Mouse (Mus musculus): ENCODE data around the gene Hist1h4h. TPM values are rescaled to one million over a fixed set of nuclear protein-coding genes. Genes with fewer than 3 reads are reported as not detected.

Hist1h4h gene
- total RNA-seq, 2 experiments from 2014 or later = 131 to 139 TPM

- intact Hi-C loops (cut with DNase I) = no loop called here
- DNase-seq = peak; percentile 40
- no peak overlapping the region for H3K4me3 ChIP-seq
Measured at GRCm38 (mm10) chr13:23500424-23501200, 30.2 kb upstream of the Hist1h4h start.

GRCm38 (mm10) chr13:23501511-23501910 lies 29.3 kb upstream of the Hist1h4h start:
- intact Hi-C loops (cut with DNase I) = no loop called here
- DNase-seq = no peak
- no peak for TF ChIP-seq CTCF (IDR thresholded peaks at IDR 0.05)
- Histone ChIP-seq H3K4me3 (no peak overlapping the region), H3K27ac (no peak overlapping the region)

More at GRCm38 (mm10) chr13:23500424-23501200, 30.2 kb upstream of the Hist1h4h start:
- H3K27ac ChIP-seq = no peak overlapping the region
- TF ChIP-seq CTCF (IDR thresholded peaks at IDR 0.05) = no peak

GRCm38 (mm10) chr13:23502031-23502567 lies 28.8 kb upstream of the Hist1h4h start:
- intact Hi-C loops (cut with DNase I) = no loop called here
- DNase-seq = no peak
- TF ChIP-seq CTCF (IDR thresholded peaks at IDR 0.05) = no peak
- H3K27ac ChIP-seq = no peak overlapping the region
- no peak overlapping the region for H3K4me3 ChIP-seq

- TF ChIP-seq CTCF (IDR thresholded peaks at IDR 0.05) = no peak
- intact Hi-C loops (cut with DNase I) = no loop called here
- DNase-seq = no peak
- Histone ChIP-seq H3K4me3 (no peak overlapping the region), H3K27ac (no peak overlapping the region)
Measured at GRCm38 (mm10) chr13:23502916-23503315, 27.9 kb upstream of the Hist1h4h start.

GRCm38 (mm10) chr13:23503797-23504196 lies 27.1 kb upstream of the Hist1h4h start:
- no peak for TF ChIP-seq CTCF (IDR thresholded peaks at IDR 0.05)
- no peak overlapping the region for H3K4me3 ChIP-seq
- no peak overlapping the region for H3K27ac ChIP-seq
- intact Hi-C loops (cut with DNase I) = no loop called here
- no peak for DNase-seq

GRCm38 (mm10) chr13:23505662-23506345 lies 25.0 kb upstream of the Hist1h4h start:
- H3K4me3 ChIP-seq = peak overlapping the region; percentile 57
- TF ChIP-seq CTCF (IDR thresholded peaks at IDR 0.05) = no peak
- intact Hi-C loops (cut with DNase I) = no loop called here
- no peak for DNase-seq
- no peak overlapping the region for H3K27ac ChIP-seq

- intact Hi-C loops (cut with DNase I) = no loop called here
Measured at GRCm38 (mm10) chr13:23506351-23506750, 24.5 kb upstream of the Hist1h4h start.

GRCm38 (mm10) chr13:23506819-23507515 lies 23.9 kb upstream of the Hist1h4h start:
- intact Hi-C loops (cut with DNase I) = no loop called here
- no peak overlapping the region for H3K4me3 ChIP-seq

More at GRCm38 (mm10) chr13:23506351-23506750, 24.5 kb upstream of the Hist1h4h start:
- Histone ChIP-seq H3K27ac (no peak overlapping the region), H3K4me3 (peak overlapping the region; percentile 57)
- TF ChIP-seq CTCF (IDR thresholded peaks at IDR 0.05) = no peak
- peak; percentile 25 for DNase-seq

GRCm38 (mm10) chr13:23510127-23510526 lies 20.7 kb upstream of the Hist1h4h start:
- Histone ChIP-seq H3K4me3 (no peak overlapping the region), H3K27ac (no peak overlapping the region)
- TF ChIP-seq CTCF (IDR thresholded peaks at IDR 0.05) = no peak
- intact Hi-C loops (cut with DNase I) = loop anchor here (10.0 kb wide), 1 partner anchor 1565 kb away; the partner anchor contains the start of gene Zfp184
- no peak for DNase-seq

More at GRCm38 (mm10) chr13:23506819-23507515, 23.9 kb upstream of the Hist1h4h start:
- no peak for TF ChIP-seq CTCF (IDR thresholded peaks at IDR 0.05)
- no peak for DNase-seq
- no peak overlapping the region for H3K27ac ChIP-seq

- intact Hi-C loops (cut with DNase I) = loop anchor here (10.0 kb wide), 1 partner anchor 1569 kb away; the partner anchor contains the start of gene Zfp184
Measured at GRCm38 (mm10) chr13:23513517-23513916, 17.3 kb upstream of the Hist1h4h start.

GRCm38 (mm10) chr13:23515281-23515680 lies 15.6 kb upstream of the Hist1h4h start:
- Histone ChIP-seq H3K4me3 (no peak overlapping the region), H3K27ac (no peak overlapping the region)
- intact Hi-C loops (cut with DNase I) = loop anchor here (5.0 to 10.0 kb wide), 2 partner anchors 1493 to 1570 kb away; partner anchors contain the start of gene Zfp184
- TF ChIP-seq CTCF (IDR thresholded peaks at IDR 0.05) = no peak
- no peak for DNase-seq

More at GRCm38 (mm10) chr13:23513517-23513916, 17.3 kb upstream of the Hist1h4h start:
- Histone ChIP-seq H3K27ac (no peak overlapping the region), H3K4me3 (no peak overlapping the region)
- no peak for TF ChIP-seq CTCF (IDR thresholded peaks at IDR 0.05)
- DNase-seq = no peak
